Mouse (Mus musculus) ES-Bruce4 (cell line): Measurements from ENCODE around the gene Naa20.

ENCODE experiments used
- CTCF ChIP-seq: IDR thresholded peaks from one replicate; pipeline ENCODE4 v1.8.1; 2011; ENCODE audit warnings: low read depth, low read length
- EP300 ChIP-seq: IDR thresholded peaks from 2 replicates; pipeline ENCODE4 v1.6.1; 2011; ENCODE audit warnings: low read depth, low read length; ENCODE audit not compliant: insufficient read depth
- POLR2A ChIP-seq: IDR thresholded peaks from one replicate; pipeline ENCODE4 v1.8.1; 2011; ENCODE audit warnings: low read length; ENCODE audit not compliant: insufficient read depth

DNA sequence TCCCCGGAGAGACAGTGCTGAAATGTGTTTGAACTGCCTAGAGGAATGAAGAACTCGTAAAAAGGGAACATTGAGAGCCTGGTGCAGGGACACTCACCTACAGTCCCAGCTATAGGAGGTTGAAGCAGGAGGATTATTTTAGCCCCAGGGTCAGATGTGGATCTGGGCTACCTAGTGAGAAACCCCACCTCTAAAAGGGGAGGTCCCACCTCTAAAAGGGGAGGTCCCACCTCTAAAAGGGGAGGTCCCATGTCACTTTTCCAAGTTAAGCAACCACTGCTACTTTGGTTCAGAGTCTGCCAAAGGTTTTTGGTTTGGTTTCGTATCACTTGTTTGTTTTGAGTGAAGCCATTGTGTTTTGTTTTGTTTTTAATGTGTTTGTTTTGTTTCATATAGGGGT is 36.6 kb upstream of the Naa20 start:
- TF ChIP-seq CTCF = no peak
- TF ChIP-seq POLR2A = no peak
- TF ChIP-seq EP300 = no peak
